ENCODE assay signal across 8 mouse cellular contexts in the genomic region with DNA sequence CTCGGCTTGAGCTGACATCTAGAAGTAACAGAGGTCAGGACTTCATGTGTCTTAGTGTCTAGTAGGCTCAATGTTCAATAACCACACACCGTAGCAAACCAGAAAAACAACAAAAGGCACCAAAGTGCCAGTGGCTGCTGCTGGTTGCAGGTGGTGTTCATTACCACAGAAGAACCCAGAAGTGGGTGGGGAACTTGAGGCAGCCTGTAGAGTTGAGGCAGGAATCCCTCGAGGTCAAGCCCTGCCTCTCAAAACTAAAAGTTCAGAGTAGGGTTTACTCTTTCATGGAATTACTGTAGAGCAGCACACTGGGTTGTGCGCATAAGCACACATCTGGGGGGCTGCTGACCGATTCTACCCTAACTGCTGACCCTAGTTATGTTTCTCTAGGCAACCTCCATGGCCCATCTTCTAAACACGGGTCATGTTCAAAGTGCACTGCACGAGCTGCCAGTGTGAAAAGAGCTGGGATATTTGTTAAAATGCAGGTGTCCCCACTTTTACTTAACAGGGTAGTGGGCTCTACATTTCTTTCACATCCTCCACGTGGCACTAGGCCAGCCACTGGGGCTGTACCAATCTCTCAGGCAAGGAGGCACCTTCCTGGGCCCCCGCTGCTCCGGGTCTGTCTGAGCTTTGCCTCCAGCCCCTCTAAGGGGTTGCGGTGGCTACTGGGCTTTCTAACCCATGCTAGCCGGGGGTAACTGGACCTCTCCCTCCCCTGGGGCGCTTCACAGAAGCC.
DNase-seq lines count a peak whose midpoint lies in the region; ATAC-seq and TF ChIP-seq lines count a peak whose summit lies in the region.

No protein-coding gene starts in this region.

- H3K9me3 ChIP-seq in intestine, embryonic 14.5 days (ENCODE audit: control insufficient read depth, low read length): no peaks in the 10 kb centered on the region
- no peaks in the 10 kb centered on the region for H3K9me3 ChIP-seq in megakaryocyte, embryonic 14.5 days

- ATAC-seq in intestine, embryonic 14.5 days (replicated peaks; ENCODE audit: low FRiP score, low TSS enrichment, low read depth): no peak; the same call in none of the 2 replicates

- intact Hi-C loops in gastrocnemius, adult 2 months (cut with DNase I): loop anchor here (2.0 to 5.0 kb wide), 5 partner anchors 66 to 331 kb away; a partner anchor contains a TSS
- intact Hi-C loops in left cerebral cortex, postnatal 25 days (cut with DNase I): loop anchor here (1.0 to 2.0 kb wide), 4 partner anchors 22 to 145 kb away; a partner anchor contains a TSS

- H3K4me1 ChIP-seq in intestine, embryonic 14.5 days (replicated peaks; ENCODE audit: control insufficient read depth, insufficient read depth, low read length): no peaks in the 10 kb centered on the region; the same call in 1 of the 2 replicates
- peaks cover 76% of the 10 kb centered on the region for H3K4me1 ChIP-seq in megakaryocyte, embryonic 14.5 days

- WGBS in intestine, embryonic 14.5 days: 25% methylated on average over 13 of the region's 13 CpGs

- H3K9ac ChIP-seq in intestine, embryonic 14.5 days (ENCODE audit: low read length): peak overlapping the region; percentile 66

- no peaks in the 10 kb centered on the region for H3K27me3 ChIP-seq in intestine, embryonic 14.5 days (replicated peaks; ENCODE audit: control insufficient read depth, insufficient read depth, low read length)
- peaks cover 9% of the 10 kb centered on the region for H3K27me3 ChIP-seq in megakaryocyte, embryonic 14.5 days (replicated peaks)

- H3K4me2 ChIP-seq in intestine, embryonic 14.5 days (ENCODE audit: low read length): peak overlapping the region; percentile 63

- no peaks in the 10 kb centered on the region for H3K36me3 ChIP-seq in intestine, embryonic 14.5 days (ENCODE audit: control insufficient read depth, insufficient read depth, low read length)
- peaks cover 13% of the 10 kb centered on the region for H3K36me3 ChIP-seq in megakaryocyte, embryonic 14.5 days (replicated peaks; ENCODE audit: low read length)

- no peak for DNase-seq in gastrocnemius, adult 2 months
- DNase-seq in gastrocnemius, adult 18-20 months (ENCODE audit: low spot score): no peak
- peak; percentile 57 for DNase-seq in CD4-positive helper T cell, adult 2 months (ENCODE audit: low read depth, low spot score)
- peak; percentile 27 for DNase-seq in embryo, embryonic 11.5 days (ENCODE audit: low read depth, low spot score)
- no peak for DNase-seq in intestine, embryonic 14.5 days (ENCODE audit: low spot score)
- peak; percentile 69 for DNase-seq in testis, postnatal 10 days (ENCODE audit: low spot score)
- DNase-seq in left cerebral cortex, postnatal 25 days (ENCODE audit: low spot score in 2 of 2): no peak

- H3K4me3 ChIP-seq in gastrocnemius, adult 2 months: peak overlapping the region; percentile 78
- peak overlapping the region; percentile 36 for H3K4me3 ChIP-seq in intestine, embryonic 14.5 days (ENCODE audit: low read depth, low read length)
- peak overlapping the region; percentile 97 for H3K4me3 ChIP-seq in megakaryocyte, embryonic 14.5 days (replicated peaks)

- TF ChIP-seq CTCF in gastrocnemius, adult 2 months (IDR thresholded peaks at IDR 0.05): no peak

- H3K27ac ChIP-seq in gastrocnemius, adult 2 months: peak overlapping the region; percentile 95
- H3K27ac ChIP-seq in intestine, embryonic 14.5 days (ENCODE audit: low read depth): peak overlapping the region; percentile 58

Comparison
In these comparisons a context has a peak if more than half of its experiments do, and no peak if none do; other contexts are left out.
1. DNase-seq: peak in CD4-positive helper T cell, adult 2 months (single experiment), embryo, embryonic 11.5 days (single experiment) and testis, postnatal 10 days (single experiment); none in gastrocnemius, adult 2 months (single experiment), gastrocnemius, adult 18-20 months (single experiment), intestine, embryonic 14.5 days (single experiment) and left cerebral cortex, postnatal 25 days (0 of 2).
2. H3K4me3 ChIP-seq: peak in every context shown above with its lines; median percentile 97 in megakaryocyte, embryonic 14.5 days; 78 in gastrocnemius, adult 2 months; 36 in intestine, embryonic 14.5 days.